Mouse (Mus musculus): ENCODE results near the gene Pum2.
"Not testable (repeated sequence)": the region's sequence is repeated elsewhere in the genome, so short reads cannot be mapped to it uniquely, and the experiment has no call there.

DNA sequence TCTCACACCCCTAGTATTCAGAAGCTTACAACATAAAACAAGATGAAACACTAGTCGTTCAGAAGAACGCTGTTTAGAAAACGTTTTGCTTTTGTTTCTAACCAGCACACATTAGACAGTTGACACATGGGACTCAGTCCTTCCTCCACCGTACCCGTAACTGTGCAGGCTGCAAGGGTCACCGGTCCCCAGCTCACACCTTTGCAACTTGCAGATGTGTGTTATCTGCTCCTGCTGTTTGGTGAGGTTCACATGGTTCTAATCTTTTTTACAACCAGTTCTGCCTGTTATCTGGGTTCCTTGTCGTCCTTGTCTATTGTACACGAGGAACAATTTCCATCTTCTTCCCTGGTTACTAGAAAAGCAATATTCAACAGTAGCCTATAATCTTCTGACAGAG, 25.7 kb upstream of the Pum2 start:
- not testable (repeated sequence) for TF ChIP-seq CTCF (IDR thresholded peaks at IDR 0.05; ENCODE audit: borderline replicate concordance, extremely low read depth, insufficient read depth, insufficient read length); POLR2A (IDR thresholded peaks at IDR 0.05; ENCODE audit: borderline replicate concordance, extremely low read depth, insufficient read depth, insufficient read length, poor library complexity, severe bottlenecking)

All from brain, embryonic 14.5 days (tissue).